Mouse (Mus musculus): ENCODE results near the gene Gfy. TPM values are rescaled to one million over a fixed set of nuclear protein-coding genes. Genes with fewer than 3 reads are reported as not detected.

Gene Gfy
- total and polyA plus RNA-seq, 3 experiments, result not detected

GRCm38 (mm10) chr7:45148534-45149098 is 30.8 kb downstream of the Gfy start:
- DNase-seq, result peak in 1 of 2 experiments; percentile 53
- WGBS, result 38% methylated on average over 4 of the region's 4 CpGs
- Histone ChIP-seq H3K4me1 (ENCODE audit: control insufficient read depth, insufficient read depth, low read length) (peaks cover 5% of the 10 kb centered on the region; the same call in 1 of the 2 replicates), H3K27me3 (ENCODE audit: control insufficient read depth, insufficient read depth, low read length) (no peaks in the 10 kb centered on the region), H3K36me3 (ENCODE audit: control insufficient read depth, insufficient read depth, low read length) (peaks cover 2% of the 10 kb centered on the region), H3K27ac (peak overlapping the region; percentile 5), H3K79me2 (replicated peaks; ENCODE audit: control insufficient read depth, insufficient read depth, low read length) (no peaks in the 10 kb centered on the region), H3K4me3 (no peak overlapping the region), H3K9ac (ENCODE audit: low read depth, low read length) (no peak overlapping the region)
- TF ChIP-seq CTCF (IDR thresholded peaks at IDR 0.05), result no peak
- no peak for TF ChIP-seq EP300 (IDR thresholded peaks at IDR 0.05; ENCODE audit: insufficient read depth, low read depth, low read length)
- TF ChIP-seq POLR2A (IDR thresholded peaks at IDR 0.05; ENCODE audit: insufficient read depth, low read depth, low read length), result no peak
- intact Hi-C loops (cut with DNase I), result no loop called here

DNA sequence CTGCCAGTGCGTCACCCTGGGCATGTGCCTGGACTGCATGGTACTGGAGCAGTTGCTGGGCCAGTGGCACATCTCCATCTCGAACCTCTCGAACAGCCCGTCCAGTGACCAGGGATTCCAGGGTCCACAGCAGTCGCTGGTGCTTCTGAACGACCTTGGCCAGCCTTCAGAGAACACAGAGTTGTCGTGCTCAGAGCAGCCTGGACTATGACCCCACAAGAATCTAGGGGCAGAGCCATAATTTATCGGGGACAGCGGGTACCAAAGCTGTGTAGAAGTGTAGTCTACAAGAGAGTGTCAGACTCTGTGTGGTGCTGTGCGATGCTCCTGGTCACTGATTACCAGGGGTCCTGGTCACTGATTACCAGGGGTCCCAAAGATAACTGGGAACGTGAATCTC is 31.5 kb downstream of the Gfy start:
- peak overlapping the region; percentile 5; the same call in 1 of the 2 replicates for H3K27ac ChIP-seq
- no peak overlapping the region for H3K4me3 ChIP-seq
- TF ChIP-seq POLR2A (IDR thresholded peaks at IDR 0.05; ENCODE audit: insufficient read depth, low read depth, low read length) (no peak), CTCF (IDR thresholded peaks at IDR 0.05) (no peak), EP300 (IDR thresholded peaks at IDR 0.05; ENCODE audit: insufficient read depth, low read depth, low read length) (no peak)
- peaks cover 5% of the 10 kb centered on the region; the same call in 1 of the 2 replicates for H3K4me1 ChIP-seq (ENCODE audit: control insufficient read depth, insufficient read depth, low read length)
- no peaks in the 10 kb centered on the region for H3K36me3 ChIP-seq (ENCODE audit: control insufficient read depth, insufficient read depth, low read length)
- WGBS, result 84% methylated on average over 11 of the region's 11 CpGs
- H3K27me3 ChIP-seq (ENCODE audit: control insufficient read depth, insufficient read depth, low read length), result no peaks in the 10 kb centered on the region
- no peak overlapping the region for H3K9ac ChIP-seq (ENCODE audit: low read depth, low read length)
- H3K79me2 ChIP-seq (replicated peaks; ENCODE audit: control insufficient read depth, insufficient read depth, low read length), result no peaks in the 10 kb centered on the region
- DNase-seq, result no peak
- intact Hi-C loops (cut with DNase I), result no loop called here

- 81% methylated on average over 11 of the region's 11 CpGs for WGBS
- intact Hi-C loops (cut with DNase I), result no loop called here
- peaks cover 5% of the 10 kb centered on the region; the same call in 1 of the 2 replicates for H3K4me1 ChIP-seq (ENCODE audit: control insufficient read depth, insufficient read depth, low read length)
- no peak overlapping the region for H3K4me3 ChIP-seq
- H3K27ac ChIP-seq, result no peak overlapping the region
- H3K36me3 ChIP-seq (ENCODE audit: control insufficient read depth, insufficient read depth, low read length), result no peaks in the 10 kb centered on the region
- TF ChIP-seq EP300 (IDR thresholded peaks at IDR 0.05; ENCODE audit: insufficient read depth, low read depth, low read length) (no peak), CTCF (IDR thresholded peaks at IDR 0.05) (no peak), POLR2A (IDR thresholded peaks at IDR 0.05; ENCODE audit: insufficient read depth, low read depth, low read length) (no peak)
- no peak overlapping the region for H3K9ac ChIP-seq (ENCODE audit: low read depth, low read length)
- DNase-seq, result no peak
- no peaks in the 10 kb centered on the region for H3K79me2 ChIP-seq (replicated peaks; ENCODE audit: control insufficient read depth, insufficient read depth, low read length)
- H3K27me3 ChIP-seq (ENCODE audit: control insufficient read depth, insufficient read depth, low read length), result no peaks in the 10 kb centered on the region
Observed at GRCm38 (mm10) chr7:45147267-45147666, 32.1 kb downstream of the Gfy start.

DNA sequence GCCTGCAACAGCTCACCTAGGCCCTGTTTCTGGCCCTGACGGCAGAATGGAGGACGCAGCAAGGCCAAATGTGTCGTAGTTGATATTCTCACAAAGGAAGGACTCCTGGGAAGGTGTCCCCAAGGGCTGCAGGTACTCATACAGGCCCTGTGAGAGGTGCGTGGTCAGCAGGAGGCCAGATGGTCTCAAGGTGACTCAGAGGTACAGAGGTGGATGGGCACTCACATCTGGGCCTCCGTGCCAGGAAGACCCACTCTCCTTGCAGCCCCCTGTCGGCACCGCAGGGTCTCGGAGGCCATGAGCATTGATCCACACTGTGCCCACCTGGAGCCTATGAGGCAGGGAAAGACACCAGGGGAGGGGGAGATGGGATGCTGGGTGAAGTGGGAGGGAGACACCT is 33.9 kb downstream of the Gfy start:
- intact Hi-C loops (cut with DNase I), result no loop called here
- H3K4me3 ChIP-seq, result no peak overlapping the region
- peaks cover 2% of the 10 kb centered on the region for H3K4me1 ChIP-seq (ENCODE audit: control insufficient read depth, insufficient read depth, low read length)
- no peak for DNase-seq
- TF ChIP-seq EP300 (IDR thresholded peaks at IDR 0.05; ENCODE audit: insufficient read depth, low read depth, low read length) (no peak), POLR2A (IDR thresholded peaks at IDR 0.05; ENCODE audit: insufficient read depth, low read depth, low read length) (no peak)
- WGBS, result 97% methylated on average over 8 of the region's 8 CpGs
- H3K27me3 ChIP-seq (ENCODE audit: control insufficient read depth, insufficient read depth, low read length), result no peaks in the 10 kb centered on the region
- H3K79me2 ChIP-seq (replicated peaks; ENCODE audit: control insufficient read depth, insufficient read depth, low read length), result no peaks in the 10 kb centered on the region
- H3K36me3 ChIP-seq (ENCODE audit: control insufficient read depth, insufficient read depth, low read length), result no peaks in the 10 kb centered on the region
- H3K9ac ChIP-seq (ENCODE audit: low read depth, low read length), result no peak overlapping the region
- no peak overlapping the region for H3K27ac ChIP-seq

DNA sequence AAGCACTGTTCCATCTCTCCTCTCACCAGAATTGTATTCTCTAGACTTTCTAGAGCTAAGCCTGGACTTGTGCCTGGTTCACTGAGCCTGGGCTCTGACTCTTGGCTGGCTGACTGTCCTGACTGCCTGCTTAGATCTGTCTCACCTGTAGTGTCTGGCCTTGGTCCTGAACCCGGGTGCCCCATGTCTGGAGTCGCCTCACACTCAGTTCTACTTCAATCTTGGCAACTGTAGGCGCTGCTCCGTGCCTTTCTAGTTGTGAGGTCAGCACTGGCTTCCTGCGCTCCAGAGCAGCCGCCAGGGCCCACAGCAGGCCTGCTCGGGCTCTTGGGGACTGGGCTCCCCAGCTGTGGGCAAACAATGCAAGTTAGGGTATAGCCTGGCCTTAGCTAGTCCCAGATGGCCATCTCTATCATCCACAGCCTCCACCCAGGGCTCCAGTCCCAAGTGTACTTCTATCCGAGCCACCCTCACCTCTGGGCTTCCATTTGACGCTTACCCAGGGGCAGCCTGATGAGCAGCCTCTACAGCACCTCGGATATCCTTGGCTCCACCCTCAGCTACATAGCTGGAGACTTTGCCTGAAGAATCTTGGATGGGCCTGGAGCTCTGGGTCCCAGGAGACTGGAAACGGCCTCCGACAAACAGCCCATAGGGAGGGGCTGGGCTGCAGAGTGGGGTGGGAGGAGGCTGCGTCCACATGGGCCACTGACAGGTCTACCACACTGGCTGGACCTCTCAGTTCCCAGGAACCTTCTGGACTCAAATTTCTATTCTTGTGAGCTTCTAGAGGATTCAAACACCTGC is 34.8 kb downstream of the Gfy start:
- intact Hi-C loops (cut with DNase I), result no loop called here

GRCm38 (mm10) chr7:45141914-45142313 is 37.5 kb downstream of the Gfy start:
- Histone ChIP-seq H3K27me3 (ENCODE audit: control insufficient read depth, insufficient read depth, low read length) (no peaks in the 10 kb centered on the region), H3K36me3 (ENCODE audit: control insufficient read depth, insufficient read depth, low read length) (no peaks in the 10 kb centered on the region)
- WGBS, result 55% methylated on average over 5 of the region's 5 CpGs

More for the DNA sequence above, 34.8 kb downstream of the Gfy start:
- Histone ChIP-seq H3K4me3 (no peak overlapping the region), H3K79me2 (replicated peaks; ENCODE audit: control insufficient read depth, insufficient read depth, low read length) (no peaks in the 10 kb centered on the region), H3K27ac (peak overlapping the region; percentile 31; the same call in 1 of the 2 replicates), H3K4me1 (ENCODE audit: control insufficient read depth, insufficient read depth, low read length) (peaks cover 2% of the 10 kb centered on the region), H3K27me3 (ENCODE audit: control insufficient read depth, insufficient read depth, low read length) (no peaks in the 10 kb centered on the region), H3K9ac (ENCODE audit: low read depth, low read length) (no peak overlapping the region), H3K36me3 (ENCODE audit: control insufficient read depth, insufficient read depth, low read length) (no peaks in the 10 kb centered on the region)
- 72% methylated on average over 13 of the region's 13 CpGs for WGBS
- TF ChIP-seq CTCF (IDR thresholded peaks at IDR 0.05) (no peak), POLR2A (IDR thresholded peaks at IDR 0.05; ENCODE audit: insufficient read depth, low read depth, low read length) (no peak), EP300 (IDR thresholded peaks at IDR 0.05; ENCODE audit: insufficient read depth, low read depth, low read length) (no peak)
- peak in 1 of 2 experiments; percentile 54 for DNase-seq

More at GRCm38 (mm10) chr7:45141914-45142313, 37.5 kb downstream of the Gfy start:
- Histone ChIP-seq H3K79me2 (replicated peaks; ENCODE audit: control insufficient read depth, insufficient read depth, low read length) (no peaks in the 10 kb centered on the region), H3K9ac (ENCODE audit: low read depth, low read length) (no peak overlapping the region), H3K4me1 (ENCODE audit: control insufficient read depth, insufficient read depth, low read length) (peaks cover 2% of the 10 kb centered on the region), H3K4me3 (no peak overlapping the region), H3K27ac (no peak overlapping the region)
- DNase-seq, result no peak
- intact Hi-C loops (cut with DNase I), result no loop called here
- TF ChIP-seq CTCF (IDR thresholded peaks at IDR 0.05), result no peak
- no peak for TF ChIP-seq POLR2A (IDR thresholded peaks at IDR 0.05; ENCODE audit: insufficient read depth, low read depth, low read length)
- no peak for TF ChIP-seq EP300 (IDR thresholded peaks at IDR 0.05; ENCODE audit: insufficient read depth, low read depth, low read length)

Measured in heart, adult 2 months (tissue).